8 mouse cellular contexts compared by ENCODE assay signal in genomic region chr8:120504251-120505081, GRCm38 (mm10).
A peak's percentile ranks its signal among the peaks of the same experiment; 100 is the strongest.
DNase-seq lines count a peak whose midpoint lies in the region; ATAC-seq and TF ChIP-seq lines count a peak whose summit lies in the region.

No protein-coding gene starts in this region.

- no peaks in the 10 kb centered on the region for H3K9me3 ChIP-seq in hindbrain, embryonic 15.5 days
- H3K9me3 ChIP-seq in liver, embryonic 12.5 days (replicated peaks) = no peaks in the 10 kb centered on the region

- WGBS in hindbrain, embryonic 15.5 days = 9% methylated on average over 20 of the region's 20 CpGs
- 14% methylated on average over 20 of the region's 20 CpGs for WGBS in liver, embryonic 12.5 days (ENCODE audit: insufficient replicate concordance)
- 10% methylated on average over 20 of the region's 20 CpGs for WGBS in olfactory bulb, adult 2 months

- intact Hi-C loops in gastrocnemius, adult 2 months (cut with DNase I) = loop anchor here (5.0 kb wide), 2 partner anchors 33 to 67 kb away; no protein-coding TSS in a partner anchor

- H3K27ac ChIP-seq in gastrocnemius, adult 2 months = peak overlapping the region; percentile 80
- peak overlapping the region; percentile 66 for H3K27ac ChIP-seq in hindbrain, embryonic 15.5 days (replicated peaks)
- peak overlapping the region; percentile 66 for H3K27ac ChIP-seq in liver, embryonic 12.5 days
- peak overlapping the region; percentile 64 for H3K27ac ChIP-seq in olfactory bulb, adult 2 months (ENCODE audit: insufficient read depth, low read depth, low read length)

- H3K9ac ChIP-seq in hindbrain, embryonic 15.5 days = no peak overlapping the region
- H3K9ac ChIP-seq in liver, embryonic 12.5 days = peak overlapping the region; percentile 52

- peaks cover 88% of the 10 kb centered on the region for H3K4me1 ChIP-seq in hindbrain, embryonic 15.5 days (replicated peaks)
- peaks cover 100% of the 10 kb centered on the region for H3K4me1 ChIP-seq in liver, embryonic 12.5 days
- peaks cover 84% of the 10 kb centered on the region for H3K4me1 ChIP-seq in olfactory bulb, adult 2 months (ENCODE audit: control insufficient read depth, insufficient read depth, low read length)

- ATAC-seq in hindbrain, embryonic 15.5 days (ENCODE audit: low FRiP score, low read depth) = peak; percentile 20; the same call in 1 of the 2 replicates
- 0 out of 2 replicates have a peak, but pooled peaks have one; percentile 5 for ATAC-seq in liver, embryonic 12.5 days

- TF ChIP-seq POLR2A in olfactory bulb, adult 2 months (IDR thresholded peaks at IDR 0.05; ENCODE audit: insufficient read depth, low read depth, low read length) = no peak

- TF ChIP-seq CTCF in gastrocnemius, adult 2 months (IDR thresholded peaks at IDR 0.05) = no peak
- TF ChIP-seq CTCF in olfactory bulb, adult 2 months (IDR thresholded peaks at IDR 0.05; ENCODE audit: insufficient read depth, low read depth, low read length) = no peak

- DNase-seq in frontal cortex, adult 2 months (ENCODE audit: extremely low spot score in 1 of 2, low spot score in 1 of 2) = peak; percentile 39 to 64
- DNase-seq in frontal cortex, postnatal 10 days (ENCODE audit: low spot score in 2 of 2) = no peak
- peak; percentile 78 for DNase-seq in cerebellum, adult 8-10 months
- DNase-seq in gastrocnemius, adult 2 months = peak; percentile 81
- DNase-seq in spleen, adult 18-20 months = no peak

- H3K36me3 ChIP-seq in hindbrain, embryonic 15.5 days = no peaks in the 10 kb centered on the region
- peaks cover 29% of the 10 kb centered on the region for H3K36me3 ChIP-seq in liver, embryonic 12.5 days

- peak overlapping the region; percentile 58 for H3K4me3 ChIP-seq in gastrocnemius, adult 2 months
- H3K4me3 ChIP-seq in hindbrain, embryonic 15.5 days = peak overlapping the region; percentile 11
- peak overlapping the region; percentile 24; the same call in 1 of the 2 replicates for H3K4me3 ChIP-seq in liver, embryonic 12.5 days
- H3K4me3 ChIP-seq in olfactory bulb, adult 2 months (ENCODE audit: insufficient read depth, low read depth, low read length) = peak overlapping the region; percentile 32

- peak overlapping the region; percentile 51 for H3K4me2 ChIP-seq in hindbrain, embryonic 15.5 days
- peak overlapping the region; percentile 59 for H3K4me2 ChIP-seq in liver, embryonic 12.5 days

- H3K27me3 ChIP-seq in hindbrain, embryonic 15.5 days = no peaks in the 10 kb centered on the region
- H3K27me3 ChIP-seq in liver, embryonic 12.5 days (replicated peaks) = no peaks in the 10 kb centered on the region

Comparison
In these comparisons a context has a peak if more than half of its experiments do, and no peak if none do; other contexts are left out.
1. DNase-seq: peak in frontal cortex, adult 2 months (2 of 2), cerebellum, adult 8-10 months (single experiment) and gastrocnemius, adult 2 months (single experiment); none in frontal cortex, postnatal 10 days (0 of 2) and spleen, adult 18-20 months (0 of 2).
2. Peak in every context shown above with its lines, with median percentiles within 50 percentile points of each other: H3K27ac ChIP-seq and H3K4me3 ChIP-seq.